Mouse (Mus musculus) heart, postnatal 14 days (tissue): Measurements from ENCODE around the gene Naip1. TPM values are rescaled to one million over a fixed set of nuclear protein-coding genes. Genes with fewer than 3 reads are reported as not detected.
"Not testable (repeated sequence)": the region's sequence is repeated elsewhere in the genome, so short reads cannot be mapped to it uniquely, and the experiment has no call there.

Experiments used
- DNase-seq, 2 experiments: peaks; one replicate each; pipeline ENCODE4 v3.0.0; 2021 to 2022
- intact Hi-C: fragments of 180-260 bp; cut with DNase I; formaldehyde crosslinking; loops from one replicate; pipeline ENCODE4 v1.15.1; 2025
- total RNA-seq, 2 experiments: library from RNA; stranded (reverse); gene quantifications; 2 replicates each; pipeline ENCODE4 v1.2.3; 2021

The Naip1 gene
- total RNA-seq, 2 experiments from 2014 or later, result 0.07 to 0.15 TPM

- no peak for DNase-seq
- intact Hi-C loops, result no loop called here
Observed at GRCm38 (mm10) chr13:100408242-100408641, 44.4 kb downstream of the Naip1 start.

GRCm38 (mm10) chr13:100402930-100403637, 49.6 kb downstream of the Naip1 start:
- DNase-seq, intact Hi-C loops: not testable (repeated sequence)

GRCm38 (mm10) chr13:100391021-100391420, 61.6 kb downstream of the Naip1 start:
- intact Hi-C loops, result loop anchor here (5.0 kb wide), 1 partner anchor 279 kb away; no protein-coding TSS in a partner anchor
- peak in 1 of 2 experiments; percentile 5 for DNase-seq

- DNase-seq, result no peak
- intact Hi-C loops, result no loop called here
Observed at GRCm38 (mm10) chr13:100370536-100370935, 82.1 kb downstream of the Naip1 start.

Other genes starting within 250 kb of the Naip1 start
- gene Naip5, start 206.5 kb downstream of the Naip1 start, total RNA-seq, result under 1 TPM; 0.32 to 0.33 TPM
- gene Naip6, start 135.2 kb downstream of the Naip1 start, total RNA-seq, result under 1 TPM; 0.20 to 0.22 TPM
- gene Gtf2h2, start 39.7 kb upstream of the Naip1 start, total RNA-seq, result 10 to 100 TPM; 21.1 to 25.1 TPM
- 1 to 10 TPM in 1 of 2 experiments, under 1 TPM in 1; 0.51 to 1.1 TPM for gene Ocln, start 99.8 kb upstream of the Naip1 start, total RNA-seq
- gene Marveld2, start 164.1 kb upstream of the Naip1 start, total RNA-seq, result under 1 TPM; 0.29 to 0.50 TPM
- 10 to 100 TPM; 56.0 to 63.2 TPM for gene Ak6, start 198.1 kb upstream of the Naip1 start, total RNA-seq
- 10 to 100 TPM; 16.0 to 17.3 TPM for gene Rad17, start 198.2 kb upstream of the Naip1 start, total RNA-seq
- gene Taf9, start 198.7 kb upstream of the Naip1 start, total RNA-seq, result 10 to 100 TPM in 1 of 2 experiments, 1 to 10 TPM in 1; 8.9 to 11.4 TPM
- under 1 TPM; 0.66 to 0.96 TPM for gene Ccdc125, start 216.8 kb upstream of the Naip1 start, total RNA-seq